Mouse (Mus musculus) bone marrow, adult 2 months (tissue): ENCODE data around the gene Clec11a. TPM values are rescaled to one million over a fixed set of nuclear protein-coding genes. Genes with fewer than 3 reads are reported as not detected.

ENCODE experiments used
- H3K27ac ChIP-seq: fragments of 200-500 bp; 2 replicates; pipeline ENCODE4 v1.5.1; 2012; ENCODE audit warnings: low read depth, mild to moderate bottlenecking, control low read depth, inconsistent platforms, low read length; ENCODE audit not compliant: control insufficient read depth, poor library complexity, insufficient read depth
- H3K4me1 ChIP-seq: fragments of 200-500 bp; 2 replicates; pipeline ENCODE4 v1.6.1; 2011; ENCODE audit warnings: low read length; ENCODE audit not compliant: control insufficient read depth, insufficient read depth
- H3K4me3 ChIP-seq: fragments of 200-500 bp; replicated peaks from 2 replicates; pipeline ENCODE3; 2011; ENCODE audit warnings: mild to moderate bottlenecking, low read depth, low read length, control low read depth; ENCODE audit not compliant: control insufficient read depth
- CTCF ChIP-seq: fragments of 200-500 bp; IDR thresholded peaks from 2 replicates; pipeline ENCODE4 v1.5.1; 2011; ENCODE audit warnings: low read length, control low read depth; ENCODE audit not compliant: control insufficient read depth, insufficient read depth
- POLR2A ChIP-seq: fragments of 200-500 bp; IDR thresholded peaks from 2 replicates; pipeline ENCODE4 v1.6.1; 2011; ENCODE audit warnings: low read depth, mild to moderate bottlenecking, control low read depth, low read length, borderline replicate concordance; ENCODE audit not compliant: control insufficient read depth
- WGBS: fragments of 180-500 bp; shearing (Covaris S2); methylation state at CpG from one replicate; pipeline ENCODE4 v1.1.7; 2018; 5-methylcytosine and 5-hydroxymethylcytosine counted together
- polyA plus RNA-seq: library from polyadenylated mRNA; stranded (reverse); fragments of >200 nt; gene quantifications from 2 replicates; pipeline ENCODE4 v1.2.4, GENCODE M21; 2011; ENCODE audit warnings: low replicate concordance; ENCODE audit not compliant: missing spikeins, insufficient read depth, insufficient read length

Clec11a gene
- 0.75 and 1.8 TPM in 2 replicates for polyA plus RNA-seq

GRCm38 (mm10) chr7:44306516-44307240 is at the start of gene Clec11a:
Gene Clec11a (minus strand): TSS chr7:44306902.
- peak within 1 kb of the TSS; percentile 51; the same call in 1 of the 2 replicates for H3K27ac ChIP-seq
- H3K4me3 ChIP-seq: no peak within 1 kb of the TSS
- 63% methylated on average over 6 of the region's 6 CpGs for WGBS
- no peaks in the 10 kb centered on the region; the same call in none of the 2 replicates for H3K4me1 ChIP-seq
- TF ChIP-seq POLR2A (no peak), CTCF (no peak)

DNA sequence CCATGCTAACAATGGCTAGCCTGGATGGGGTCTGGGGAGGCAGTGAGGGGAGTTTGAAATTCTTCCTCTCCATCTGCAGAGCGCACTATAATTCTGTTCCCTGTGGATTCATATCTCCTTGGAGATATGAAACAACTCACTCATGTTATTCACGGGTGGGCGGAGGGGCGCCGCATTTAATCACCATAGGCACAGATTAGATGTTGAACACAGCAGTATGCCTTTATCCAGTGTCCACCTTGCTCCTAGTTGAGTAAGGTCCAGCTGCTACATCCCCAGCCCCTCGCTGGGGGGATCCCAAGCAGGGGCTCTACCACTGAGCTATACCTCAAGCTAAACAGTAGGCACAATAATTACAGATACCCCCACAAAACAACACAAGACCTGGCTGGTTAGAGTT is 48.7 kb upstream of the Clec11a start:
- H3K4me1 ChIP-seq: no peaks in the 10 kb centered on the region; the same call in 1 of the 2 replicates
- WGBS: 76% methylated on average over 6 of the region's 6 CpGs
- no peak overlapping the region for H3K4me3 ChIP-seq
- TF ChIP-seq POLR2A: no peak
- TF ChIP-seq CTCF: no peak
- H3K27ac ChIP-seq: no peak overlapping the region

GRCm38 (mm10) chr7:44353601-44354340 is 47.1 kb upstream of the Clec11a start:
- Histone ChIP-seq H3K27ac (no peak overlapping the region), H3K4me3 (no peak overlapping the region), H3K4me1 (no peaks in the 10 kb centered on the region; the same call in 1 of the 2 replicates)
- WGBS: 3% methylated on average over 35 of the region's 35 CpGs
- TF ChIP-seq CTCF (no peak), POLR2A (no peak)

DNA sequence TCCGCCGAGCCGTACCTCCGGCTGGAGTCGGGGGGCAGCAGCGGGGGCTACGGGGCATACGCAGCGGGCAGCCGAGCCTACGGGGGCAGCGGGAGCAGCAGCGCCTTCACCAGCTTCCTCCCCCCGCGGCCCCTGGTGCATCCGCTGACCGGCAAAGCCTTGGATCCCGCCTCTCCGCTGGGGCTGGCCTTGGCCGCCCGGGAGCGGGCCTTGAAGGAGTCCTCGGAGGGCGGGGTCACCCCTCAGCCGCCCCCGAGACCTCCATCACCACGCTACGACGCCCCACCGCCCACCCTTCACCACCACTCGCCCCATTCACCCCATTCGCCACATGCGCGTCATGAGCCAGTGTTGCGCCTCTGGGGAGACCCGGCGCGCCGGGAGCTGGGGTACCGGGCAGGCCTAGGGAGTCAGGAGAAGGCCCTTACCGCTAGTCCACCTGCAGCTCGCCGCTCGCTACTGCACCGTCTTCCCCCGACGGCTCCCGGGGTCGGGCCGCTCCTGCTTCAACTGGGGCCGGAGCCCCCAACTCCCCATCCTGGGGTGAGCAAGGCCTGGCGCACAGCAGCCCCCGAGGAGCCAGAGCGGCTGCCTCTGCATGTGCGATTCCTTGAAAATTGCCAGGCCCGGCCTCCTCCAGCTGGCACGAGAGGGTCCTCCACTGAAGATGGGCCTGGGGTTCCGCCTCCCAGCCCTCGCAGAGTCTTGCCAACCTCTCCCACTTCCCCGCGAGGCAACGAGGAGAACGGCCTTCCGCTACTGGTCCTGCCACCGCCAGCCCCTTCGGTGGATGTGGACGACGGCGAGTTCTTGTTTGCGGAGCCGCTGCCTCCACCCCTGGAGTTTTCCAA is 46.3 kb upstream of the Clec11a start:
- 6% methylated on average over 71 of the region's 71 CpGs for WGBS
- Histone ChIP-seq H3K27ac (no peak overlapping the region), H3K4me3 (no peak overlapping the region), H3K4me1 (peaks cover 2% of the 10 kb centered on the region; the same call in 1 of the 2 replicates)
- TF ChIP-seq CTCF (no peak), POLR2A (no peak)

GRCm38 (mm10) chr7:44351881-44352749 is 45.4 kb upstream of the Clec11a start:
- TF ChIP-seq CTCF: no peak
- TF ChIP-seq POLR2A: no peak
- WGBS: 8% methylated on average over 69 of the region's 71 CpGs
- peaks cover 2% of the 10 kb centered on the region; the same call in 1 of the 2 replicates for H3K4me1 ChIP-seq

GRCm38 (mm10) chr7:44350957-44351711 is 44.4 kb upstream of the Clec11a start:
- no peak overlapping the region for H3K27ac ChIP-seq
- H3K4me3 ChIP-seq: no peak overlapping the region
- TF ChIP-seq POLR2A: no peak
- peak; percentile 50 for TF ChIP-seq CTCF
- WGBS: 5% methylated on average over 25 of the region's 25 CpGs
- H3K4me1 ChIP-seq: peaks cover 2% of the 10 kb centered on the region; the same call in 1 of the 2 replicates

More at GRCm38 (mm10) chr7:44351881-44352749, 45.4 kb upstream of the Clec11a start:
- Histone ChIP-seq H3K27ac (no peak overlapping the region), H3K4me3 (no peak overlapping the region)

GRCm38 (mm10) chr7:44349043-44349442 is 42.3 kb upstream of the Clec11a start:
- WGBS: 2% methylated on average over 3 of the region's 3 CpGs
- Histone ChIP-seq H3K4me3 (no peak overlapping the region), H3K27ac (no peak overlapping the region), H3K4me1 (peaks cover 2% of the 10 kb centered on the region; the same call in 1 of the 2 replicates)
- TF ChIP-seq CTCF (no peak), POLR2A (no peak)
